Mouse (Mus musculus) ES-E14 (cell line): ENCODE results near the gene Apbb2.

Experiments used
- CHD2 ChIP-seq: IDR thresholded peaks from 2 replicates; pipeline ENCODE4 v1.6.1; 2014; ENCODE audit warnings: mild to moderate bottlenecking, low read depth, low read length, inconsistent platforms
- MAFK ChIP-seq: IDR thresholded peaks from 2 replicates; pipeline ENCODE4 v1.6.1; 2014; ENCODE audit warnings: mild to moderate bottlenecking, low read depth, low read length, inconsistent platforms; ENCODE audit not compliant: insufficient read depth
- ZNF384 ChIP-seq: IDR thresholded peaks from 2 replicates; pipeline ENCODE4 v1.6.1; 2012; ENCODE audit warnings: low read depth, low read length, inconsistent platforms

DNA sequence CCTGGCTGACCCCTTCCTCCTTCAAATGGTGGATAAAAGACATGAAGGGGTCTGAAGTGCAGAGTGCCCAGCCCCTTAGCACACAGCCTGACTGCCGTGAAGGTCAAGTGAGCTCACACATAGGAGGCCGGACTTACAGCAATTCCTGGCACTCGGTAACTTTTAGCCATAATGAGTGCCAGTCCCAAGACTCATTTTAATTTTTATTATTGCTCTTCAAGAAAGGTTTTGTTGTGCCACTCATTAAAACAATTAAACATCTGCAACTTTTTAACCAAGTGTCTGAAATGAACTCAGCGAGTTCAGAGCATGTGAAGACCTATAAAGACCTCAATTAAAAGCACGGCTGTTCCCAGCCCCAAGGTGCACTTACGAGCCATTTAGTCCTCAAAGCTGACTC, 239.6 kb downstream of the Apbb2 start:
- no peak for TF ChIP-seq MAFK
- no peak for TF ChIP-seq CHD2
- TF ChIP-seq ZNF384 = no peak
